Mouse (Mus musculus): ENCODE data around the gene Nt5dc2. TPM values are rescaled to one million over a fixed set of nuclear protein-coding genes. Genes with fewer than 3 reads are reported as not detected.

The Nt5dc2 gene
- polyA plus RNA-seq, 1 experiment = 28.4 TPM

GRCm38 (mm10) chr14:31173537-31173936 lies 42.7 kb downstream of the Nt5dc2 start:
- WGBS = 71% methylated on average over 7 of the region's 7 CpGs
- TF ChIP-seq CTCF (IDR thresholded peaks at IDR 0.05; ENCODE audit: borderline replicate concordance, insufficient read depth, low read depth, low read length) (no peak), POLR2A (IDR thresholded peaks at IDR 0.05; ENCODE audit: borderline replicate concordance, insufficient read depth, low read length) (no peak)
- no peak overlapping the region for H3K4me3 ChIP-seq (replicated peaks; ENCODE audit: insufficient read depth, low read depth, low read length)
- H3K27me3 ChIP-seq (ENCODE audit: control insufficient read depth, insufficient read depth, low read length) = no peaks in the 10 kb centered on the region
- H3K27ac ChIP-seq (ENCODE audit: insufficient read depth, low read length) = no peak overlapping the region
- DNase-seq = no peak
- peaks cover 53% of the 10 kb centered on the region for H3K4me1 ChIP-seq (ENCODE audit: control insufficient read depth, insufficient read depth, low read length)

GRCm38 (mm10) chr14:31177287-31177686 lies 46.4 kb downstream of the Nt5dc2 start:
- 81% methylated on average over 16 of the region's 16 CpGs for WGBS
- peaks cover 36% of the 10 kb centered on the region for H3K4me1 ChIP-seq (ENCODE audit: control insufficient read depth, insufficient read depth, low read length)
- no peak overlapping the region for H3K4me3 ChIP-seq (replicated peaks; ENCODE audit: insufficient read depth, low read depth, low read length)
- no peak for TF ChIP-seq CTCF (IDR thresholded peaks at IDR 0.05; ENCODE audit: borderline replicate concordance, insufficient read depth, low read depth, low read length)
- no peak for TF ChIP-seq POLR2A (IDR thresholded peaks at IDR 0.05; ENCODE audit: borderline replicate concordance, insufficient read depth, low read length)
- H3K27me3 ChIP-seq (ENCODE audit: control insufficient read depth, insufficient read depth, low read length) = no peaks in the 10 kb centered on the region
- no peak for DNase-seq
- no peak overlapping the region for H3K27ac ChIP-seq (ENCODE audit: insufficient read depth, low read length)

- no peaks in the 10 kb centered on the region for H3K27me3 ChIP-seq (ENCODE audit: control insufficient read depth, insufficient read depth, low read length)
- H3K4me1 ChIP-seq (ENCODE audit: control insufficient read depth, insufficient read depth, low read length) = peaks cover 32% of the 10 kb centered on the region
- no peak overlapping the region for H3K4me3 ChIP-seq (replicated peaks; ENCODE audit: insufficient read depth, low read depth, low read length)
- no peak overlapping the region for H3K27ac ChIP-seq (ENCODE audit: insufficient read depth, low read length)
- no peak for DNase-seq
- 69% methylated on average over 5 of the region's 5 CpGs for WGBS
- no peak for TF ChIP-seq POLR2A (IDR thresholded peaks at IDR 0.05; ENCODE audit: borderline replicate concordance, insufficient read depth, low read length)
- TF ChIP-seq CTCF (IDR thresholded peaks at IDR 0.05; ENCODE audit: borderline replicate concordance, insufficient read depth, low read depth, low read length) = no peak
Observed at GRCm38 (mm10) chr14:31177715-31178114, 46.9 kb downstream of the Nt5dc2 start.

GRCm38 (mm10) chr14:31179677-31180365 lies 49.0 kb downstream of the Nt5dc2 start:
- WGBS = 44% methylated on average over 12 of the region's 12 CpGs

GRCm38 (mm10) chr14:31181512-31181911 lies 50.7 kb downstream of the Nt5dc2 start:
- no peak for DNase-seq
- no peak overlapping the region for H3K27ac ChIP-seq (ENCODE audit: insufficient read depth, low read length)
- TF ChIP-seq POLR2A (IDR thresholded peaks at IDR 0.05; ENCODE audit: borderline replicate concordance, insufficient read depth, low read length) (no peak), CTCF (IDR thresholded peaks at IDR 0.05; ENCODE audit: borderline replicate concordance, insufficient read depth, low read depth, low read length) (no peak)

More at GRCm38 (mm10) chr14:31179677-31180365, 49.0 kb downstream of the Nt5dc2 start:
- H3K4me1 ChIP-seq (ENCODE audit: control insufficient read depth, insufficient read depth, low read length) = peaks cover 19% of the 10 kb centered on the region
- TF ChIP-seq CTCF (IDR thresholded peaks at IDR 0.05; ENCODE audit: borderline replicate concordance, insufficient read depth, low read depth, low read length) = no peak
- no peak for DNase-seq
- no peak overlapping the region for H3K27ac ChIP-seq (ENCODE audit: insufficient read depth, low read length)
- no peaks in the 10 kb centered on the region for H3K27me3 ChIP-seq (ENCODE audit: control insufficient read depth, insufficient read depth, low read length)
- no peak overlapping the region for H3K4me3 ChIP-seq (replicated peaks; ENCODE audit: insufficient read depth, low read depth, low read length)

GRCm38 (mm10) chr14:31182786-31183290 lies 52.0 kb downstream of the Nt5dc2 start:
- no peaks in the 10 kb centered on the region for H3K27me3 ChIP-seq (ENCODE audit: control insufficient read depth, insufficient read depth, low read length)
- no peak for DNase-seq
- H3K4me1 ChIP-seq (ENCODE audit: control insufficient read depth, insufficient read depth, low read length) = peaks cover 9% of the 10 kb centered on the region
- WGBS = 65% methylated on average over 2 of the region's 2 CpGs
- H3K4me3 ChIP-seq (replicated peaks; ENCODE audit: insufficient read depth, low read depth, low read length) = no peak overlapping the region
- no peak overlapping the region for H3K27ac ChIP-seq (ENCODE audit: insufficient read depth, low read length)
- TF ChIP-seq CTCF (IDR thresholded peaks at IDR 0.05; ENCODE audit: borderline replicate concordance, insufficient read depth, low read depth, low read length) = no peak

More at GRCm38 (mm10) chr14:31181512-31181911, 50.7 kb downstream of the Nt5dc2 start:
- no peak overlapping the region for H3K4me3 ChIP-seq (replicated peaks; ENCODE audit: insufficient read depth, low read depth, low read length)
- no peaks in the 10 kb centered on the region for H3K27me3 ChIP-seq (ENCODE audit: control insufficient read depth, insufficient read depth, low read length)
- WGBS = 54% methylated on average over 4 of the region's 4 CpGs
- peaks cover 15% of the 10 kb centered on the region for H3K4me1 ChIP-seq (ENCODE audit: control insufficient read depth, insufficient read depth, low read length)

GRCm38 (mm10) chr14:31183541-31183940 lies 52.7 kb downstream of the Nt5dc2 start:
- no peaks in the 10 kb centered on the region for H3K27me3 ChIP-seq (ENCODE audit: control insufficient read depth, insufficient read depth, low read length)
- peaks cover 9% of the 10 kb centered on the region for H3K4me1 ChIP-seq (ENCODE audit: control insufficient read depth, insufficient read depth, low read length)
- WGBS = 83% methylated on average over 5 of the region's 5 CpGs
- H3K4me3 ChIP-seq (replicated peaks; ENCODE audit: insufficient read depth, low read depth, low read length) = no peak overlapping the region
- DNase-seq = no peak
- H3K27ac ChIP-seq (ENCODE audit: insufficient read depth, low read length) = no peak overlapping the region
- TF ChIP-seq POLR2A (IDR thresholded peaks at IDR 0.05; ENCODE audit: borderline replicate concordance, insufficient read depth, low read length) (no peak), CTCF (IDR thresholded peaks at IDR 0.05; ENCODE audit: borderline replicate concordance, insufficient read depth, low read depth, low read length) (no peak)

- Histone ChIP-seq H3K27ac (ENCODE audit: insufficient read depth, low read length) (no peak overlapping the region), H3K4me1 (ENCODE audit: control insufficient read depth, insufficient read depth, low read length) (peaks cover 9% of the 10 kb centered on the region), H3K27me3 (ENCODE audit: control insufficient read depth, insufficient read depth, low read length) (no peaks in the 10 kb centered on the region), H3K4me3 (replicated peaks; ENCODE audit: insufficient read depth, low read depth, low read length) (no peak overlapping the region)
- TF ChIP-seq CTCF (IDR thresholded peaks at IDR 0.05; ENCODE audit: borderline replicate concordance, insufficient read depth, low read depth, low read length) = no peak
- TF ChIP-seq POLR2A (IDR thresholded peaks at IDR 0.05; ENCODE audit: borderline replicate concordance, insufficient read depth, low read length) = no peak
- DNase-seq = no peak
- 92% methylated on average over 12 of the region's 12 CpGs for WGBS
Observed at GRCm38 (mm10) chr14:31184195-31184594, 53.3 kb downstream of the Nt5dc2 start.

All from cerebellum, adult 2 months (tissue).